Mouse (Mus musculus) CD8-positive naive resting alpha-beta T cell, adult 2 months (primary cell): ENCODE results near the gene Slc39a8.

ENCODE experiments used
- DNase-seq, 2 experiments: peaks; one replicate each; pipeline ENCODE4 v3.0.0; 2022; ENCODE audit warnings: low read depth in 2 of 2, low spot score in 2 of 2

The Slc39a8 gene

GRCm38 (mm10) chr3:135825016-135825753, at the start of gene Slc39a8:
Gene Slc39a8, plus strand, starts transcription at chr3:135825279.
- peak; percentile 72 to 84 for DNase-seq

- no peak for DNase-seq
Measured at GRCm38 (mm10) chr3:135785065-135785464, 40.0 kb upstream of the Slc39a8 start.

- DNase-seq = no peak
Measured at GRCm38 (mm10) chr3:135796117-135796516, 29.0 kb upstream of the Slc39a8 start.

GRCm38 (mm10) chr3:135798241-135798640, 26.8 kb upstream of the Slc39a8 start:
- DNase-seq = no peak

- DNase-seq = no peak
Measured at GRCm38 (mm10) chr3:135798665-135799064, 26.4 kb upstream of the Slc39a8 start.

GRCm38 (mm10) chr3:135814665-135815064, 10.4 kb upstream of the Slc39a8 start:
- DNase-seq = no peak

GRCm38 (mm10) chr3:135815973-135816727, 8.9 kb upstream of the Slc39a8 start:
- no peak for DNase-seq

GRCm38 (mm10) chr3:135817124-135817523, 8.0 kb upstream of the Slc39a8 start:
- DNase-seq = no peak

- no peak for DNase-seq
Measured at GRCm38 (mm10) chr3:135824436-135824835, 643 bp upstream of the Slc39a8 start.

GRCm38 (mm10) chr3:135825754-135826683, 940 bp downstream of the Slc39a8 start:
- peak; percentile 45 to 49 for DNase-seq

- no peak for DNase-seq
Measured at GRCm38 (mm10) chr3:135826684-135827249, 1.7 kb downstream of the Slc39a8 start.

- DNase-seq = no peak
Measured at GRCm38 (mm10) chr3:135828000-135828399, 2.9 kb downstream of the Slc39a8 start.

- no peak for DNase-seq
Measured at GRCm38 (mm10) chr3:135832496-135832895, 7.4 kb downstream of the Slc39a8 start.

GRCm38 (mm10) chr3:135832907-135833306, 7.8 kb downstream of the Slc39a8 start:
- DNase-seq = no peak

- DNase-seq = no peak
Measured at GRCm38 (mm10) chr3:135834988-135835387, 9.9 kb downstream of the Slc39a8 start.

- no peak for DNase-seq
Measured at GRCm38 (mm10) chr3:135839535-135839934, 14.5 kb downstream of the Slc39a8 start.

GRCm38 (mm10) chr3:135840185-135840584, 15.1 kb downstream of the Slc39a8 start:
- DNase-seq = no peak

- DNase-seq = no peak
Measured at GRCm38 (mm10) chr3:135841716-135842511, 16.8 kb downstream of the Slc39a8 start.

GRCm38 (mm10) chr3:135843181-135843580, 18.1 kb downstream of the Slc39a8 start:
- DNase-seq = no peak

- DNase-seq = no peak
Measured at GRCm38 (mm10) chr3:135843707-135844106, 18.6 kb downstream of the Slc39a8 start.
